Mouse (Mus musculus) ES-E14 (cell line): ENCODE measurements around the gene Galnt2. TPM values are rescaled to one million over a fixed set of nuclear protein-coding genes. Genes with fewer than 3 reads are reported as not detected.

Source experiments
- DNase-seq: peaks from one replicate; pipeline ENCODE4 v3.0.0-alpha.2; 2013; ENCODE audit warnings: low read depth, low spot score
- H3K27ac ChIP-seq: 2 replicates; pipeline ENCODE4 v1.5.1; 2012; ENCODE audit warnings: low read depth, mild to moderate bottlenecking, low read length, moderate library complexity, mixed read lengths; ENCODE audit not compliant: poor library complexity, insufficient read depth, severe bottlenecking
- H3K36me3 ChIP-seq: 2 replicates; pipeline ENCODE4 v1.6.1; 2012; ENCODE audit warnings: mild to moderate bottlenecking, low read length, moderate library complexity, mixed read lengths; ENCODE audit not compliant: control insufficient read depth, poor library complexity, insufficient read depth, severe bottlenecking
- H3K4me1 ChIP-seq, 2 experiments: fragments of 150-350 bp in 1 of 2; sonication (generic) in 1 of 2; 2 replicates each; pipeline ENCODE4 v1.6.1; 2012; ENCODE audit warnings: low read length in 2 of 2, mild to moderate bottlenecking in 1 of 2, mixed read lengths in 1 of 2; ENCODE audit not compliant: control insufficient read depth in 2 of 2, insufficient read depth in 2 of 2, poor library complexity in 1 of 2
- H3K4me3 ChIP-seq, 2 experiments: fragments of 150-350 bp in 1 of 2; sonication (generic) in 1 of 2; 2 replicates each; pipeline ENCODE4 v1.5.1; 2012; ENCODE audit warnings: low read length in 2 of 2, low read depth in 1 of 2, mild to moderate bottlenecking in 1 of 2, mixed read lengths in 1 of 2; ENCODE audit not compliant: insufficient read depth in 1 of 2, poor library complexity in 1 of 2, severe bottlenecking in 1 of 2
- H3K9ac ChIP-seq: 2 replicates; pipeline ENCODE4 v1.6.1; 2012; ENCODE audit warnings: low read depth, mild to moderate bottlenecking, low read length, mixed read lengths; ENCODE audit not compliant: poor library complexity, insufficient read depth, severe bottlenecking
- H3K9me3 ChIP-seq: fragments of 150-350 bp; sonication (generic); 2 replicates; pipeline ENCODE4 v1.6.1; 2012; ENCODE audit warnings: low read depth, mild to moderate bottlenecking, low read length; ENCODE audit not compliant: control insufficient read depth, insufficient read depth
- CHD2 ChIP-seq: IDR thresholded peaks from 2 replicates; pipeline ENCODE4 v1.6.1; 2014; ENCODE audit warnings: mild to moderate bottlenecking, low read depth, low read length, inconsistent platforms
- HCFC1 ChIP-seq: IDR thresholded peaks from 2 replicates; pipeline ENCODE4 v1.6.1; 2012; ENCODE audit warnings: low read length, inconsistent platforms, borderline replicate concordance; ENCODE audit not compliant: insufficient read depth
- MAFK ChIP-seq: IDR thresholded peaks from 2 replicates; pipeline ENCODE4 v1.6.1; 2014; ENCODE audit warnings: mild to moderate bottlenecking, low read depth, low read length, inconsistent platforms; ENCODE audit not compliant: insufficient read depth
- ZC3H11A ChIP-seq: IDR thresholded peaks from 2 replicates; pipeline ENCODE4 v1.6.1; 2012; ENCODE audit warnings: low read depth, mild to moderate bottlenecking, inconsistent platforms, low read length, borderline replicate concordance
- ZNF384 ChIP-seq: IDR thresholded peaks from 2 replicates; pipeline ENCODE4 v1.6.1; 2012; ENCODE audit warnings: low read depth, low read length, inconsistent platforms
- in situ Hi-C, 2 experiments: fragments of 600-800 bp; cut with MboI; formaldehyde crosslinking; loops; one replicate each; pipeline ENCODE4 v1.15.1; 2025; ENCODE audit warnings: low sequenced_read_pairs in 2 of 2, inconsistent platforms in 1 of 2; ENCODE audit not compliant: unreplicated experiment in 2 of 2
- total RNA-seq: library from RNA; depleted of rRNA; stranded (reverse); fragments of 300-350 nt; gene quantifications from 2 replicates; pipeline ENCODE4 v1.2.3, GENCODE M21; 2012

The Galnt2 gene
- total RNA-seq, 1 experiment: 45.6 TPM

DNA sequence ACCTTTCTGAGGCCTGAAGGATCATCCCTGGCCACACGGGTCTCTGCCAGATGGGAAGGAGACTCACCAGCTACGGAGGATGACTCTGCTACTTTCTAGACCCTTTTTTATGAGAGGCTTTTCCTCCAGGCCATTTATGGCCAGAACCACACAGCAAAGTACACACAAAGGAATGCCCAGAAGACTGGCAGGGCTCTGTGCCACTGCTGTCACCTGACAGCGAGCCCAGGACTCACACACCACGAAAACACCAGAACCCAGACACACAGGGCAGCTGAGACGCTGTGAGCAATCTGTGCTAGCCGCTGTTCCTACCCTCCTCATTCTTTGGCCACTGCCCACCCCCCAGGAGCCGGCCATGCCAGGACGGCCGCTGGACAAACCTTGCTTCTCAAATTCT lies 144.5 kb downstream of the Galnt2 start:
- no peak overlapping the region for H3K4me3 ChIP-seq
- H3K36me3 ChIP-seq: no peaks in the 10 kb centered on the region
- no peak for TF ChIP-seq ZNF384
- no peak overlapping the region for H3K9ac ChIP-seq
- no peak overlapping the region; the same call in 1 of the 2 replicates for H3K27ac ChIP-seq
- in situ Hi-C loops: no loop called here
- DNase-seq: no peak
- H3K4me1 ChIP-seq: peaks cover 0 to 2% of the 10 kb centered on the region in 2 experiments; a peak in 3 of 4 replicates
- no peaks in the 10 kb centered on the region for H3K9me3 ChIP-seq

- Histone ChIP-seq H3K4me1 (peaks cover 0 to under 1% of the 10 kb centered on the region in 2 experiments; a peak in 3 of 4 replicates), H3K9me3 (no peaks in the 10 kb centered on the region), H3K4me3 (peak overlapping the region in 1 of 2 experiments; percentile 30; a peak in 1 of 4 replicates), H3K9ac (no peak overlapping the region), H3K36me3 (no peaks in the 10 kb centered on the region), H3K27ac (no peak overlapping the region)
- no peak for DNase-seq
- TF ChIP-seq ZC3H11A: no peak
- in situ Hi-C loops: no loop called here
Measured at GRCm38 (mm10) chr8:124376406-124376805, 145.2 kb downstream of the Galnt2 start.

GRCm38 (mm10) chr8:124379289-124379688 lies 148.1 kb downstream of the Galnt2 start:
- in situ Hi-C loops: no loop called here
- no peak for DNase-seq
- TF ChIP-seq ZC3H11A (no peak), ZNF384 (no peak), CHD2 (no peak), HCFC1 (no peak), MAFK (no peak)
- H3K36me3 ChIP-seq: no peaks in the 10 kb centered on the region
- no peaks in the 10 kb centered on the region for H3K9me3 ChIP-seq
- no peaks in the 10 kb centered on the region; a peak in 2 of 4 replicates for H3K4me1 ChIP-seq
- no peak overlapping the region for H3K9ac ChIP-seq
- no peak overlapping the region for H3K4me3 ChIP-seq
- peak overlapping the region; percentile 12; the same call in 1 of the 2 replicates for H3K27ac ChIP-seq

DNA sequence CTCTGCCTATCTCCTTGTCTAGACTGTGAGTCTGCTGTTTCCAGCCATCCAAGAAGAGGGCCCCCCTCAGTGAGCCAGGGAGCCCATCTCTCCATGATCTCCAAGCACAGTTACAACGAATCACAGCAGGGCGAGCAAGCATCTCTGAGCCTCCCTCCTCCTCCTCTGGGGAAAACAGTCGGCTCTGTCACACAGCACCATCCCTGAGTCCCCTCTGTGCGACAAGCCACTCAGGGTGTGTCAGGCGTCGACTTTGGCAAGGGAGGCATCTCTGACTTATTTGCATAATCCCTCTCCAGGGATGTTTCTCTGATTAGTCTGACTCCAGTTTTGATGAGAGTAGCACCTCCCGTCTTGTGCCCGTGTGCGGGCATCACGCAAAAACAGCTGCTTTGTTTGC lies 151.0 kb downstream of the Galnt2 start:
- no peak overlapping the region for H3K9ac ChIP-seq
- TF ChIP-seq CHD2 (no peak), ZNF384 (no peak), HCFC1 (no peak), ZC3H11A (no peak), MAFK (no peak)

GRCm38 (mm10) chr8:124384336-124384735 lies 153.1 kb downstream of the Galnt2 start:
- TF ChIP-seq HCFC1 (no peak), ZC3H11A (no peak), ZNF384 (no peak), CHD2 (no peak), MAFK (no peak)
- H3K27ac ChIP-seq: no peak overlapping the region
- H3K4me1 ChIP-seq: no peaks in the 10 kb centered on the region
- no peak overlapping the region for H3K4me3 ChIP-seq
- no peaks in the 10 kb centered on the region for H3K36me3 ChIP-seq
- peaks cover 8% of the 10 kb centered on the region; the same call in 1 of the 2 replicates for H3K9me3 ChIP-seq
- no peak for DNase-seq
- no peak overlapping the region for H3K9ac ChIP-seq
- in situ Hi-C loops: no loop called here

More for the DNA sequence above, 151.0 kb downstream of the Galnt2 start:
- no peaks in the 10 kb centered on the region for H3K4me1 ChIP-seq
- in situ Hi-C loops: no loop called here
- no peaks in the 10 kb centered on the region for H3K36me3 ChIP-seq
- H3K9me3 ChIP-seq: peaks cover 8% of the 10 kb centered on the region; the same call in 1 of the 2 replicates
- H3K4me3 ChIP-seq: no peak overlapping the region
- no peak overlapping the region for H3K27ac ChIP-seq
- DNase-seq: no peak
